Mouse (Mus musculus) lung, embryonic 15.5 days (tissue): ENCODE measurements around the gene Slit3. TPM values are rescaled to one million over a fixed set of nuclear protein-coding genes. Genes with fewer than 3 reads are reported as not detected.

Experiments
- ATAC-seq: fragments of 200-750 bp; cut with Nextera tagmentation; 2 replicates; pipeline ENCODE4 v1.8.0; 2017; ENCODE audit warnings: moderate number of reproducible peaks, borderline replicate concordance; ENCODE audit not compliant: low FRiP score, low TSS enrichment; ENCODE audit errors: extremely low read depth
- H3K27ac ChIP-seq: fragments of 300-500 bp; sonication (generic); 2 replicates; pipeline ENCODE4 v1.5.1; 2015; ENCODE audit warnings: moderate library complexity, mild to moderate bottlenecking, inconsistent platforms
- H3K27me3 ChIP-seq: fragments of 300-500 bp; sonication (generic); 2 replicates; pipeline ENCODE4 v1.6.1; 2015; ENCODE audit warnings: inconsistent platforms
- H3K36me3 ChIP-seq: fragments of 300-500 bp; sonication (generic); 2 replicates; pipeline ENCODE4 v1.6.1; 2015; ENCODE audit warnings: inconsistent platforms
- H3K4me1 ChIP-seq: fragments of 300-500 bp; sonication (generic); 2 replicates; pipeline ENCODE4 v1.6.1; 2015; ENCODE audit warnings: inconsistent platforms
- H3K4me2 ChIP-seq: fragments of 300-500 bp; sonication (generic); 2 replicates; pipeline ENCODE4 v1.6.1; 2015; ENCODE audit warnings: inconsistent platforms, mild to moderate bottlenecking, moderate library complexity
- H3K4me3 ChIP-seq: fragments of 300-500 bp; sonication (generic); 2 replicates; pipeline ENCODE4 v1.5.1; 2015; ENCODE audit warnings: mild to moderate bottlenecking, inconsistent platforms
- H3K9ac ChIP-seq: fragments of 300-500 bp; sonication (generic); 2 replicates; pipeline ENCODE4 v1.6.1; 2015; ENCODE audit warnings: inconsistent platforms
- H3K9me3 ChIP-seq: fragments of 300-500 bp; sonication (generic); 2 replicates; pipeline ENCODE4 v1.6.1; 2016; ENCODE audit warnings: inconsistent platforms
- WGBS: fragments of 180-500 bp; shearing (Covaris S2); methylation state at CpG from one replicate; pipeline ENCODE4 v1.1.7; 2015; 5-methylcytosine and 5-hydroxymethylcytosine counted together
- polyA plus RNA-seq: library from polyadenylated mRNA; unstranded; fragments of >200 nt; fragmentation: Nextera tagmentation; extraction: Ambion mirVana; gene quantifications from 2 replicates; pipeline ENCODE4 v1.2.1, GENCODE M21; 2015

The Slit3 gene
- polyA plus RNA-seq, 1 experiment from 2014 or later = 21.4 TPM

DNA sequence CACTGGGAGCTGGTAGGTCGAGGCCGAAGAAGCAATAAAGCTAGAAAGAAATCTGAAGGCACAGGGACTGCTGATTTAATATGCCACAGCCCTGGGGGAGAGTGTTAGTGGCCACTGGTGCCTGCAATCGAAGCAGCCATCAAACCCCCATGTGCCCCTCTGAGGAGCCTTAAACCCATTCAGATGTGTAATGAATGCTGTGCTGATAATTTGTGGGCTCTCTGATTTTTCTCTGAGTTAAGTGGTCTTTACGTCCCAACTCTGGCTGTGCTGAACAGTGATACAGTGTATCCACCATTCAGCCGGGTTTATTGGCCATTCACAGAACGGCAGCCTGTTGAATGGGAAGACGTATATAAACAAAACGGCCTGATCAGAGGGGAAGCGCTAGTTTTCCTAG, 83.1 kb downstream of the Slit3 start:
- no peaks in the 10 kb centered on the region for H3K36me3 ChIP-seq
- ATAC-seq = no peak; the same call in 1 of the 2 replicates
- no peak overlapping the region for H3K27ac ChIP-seq
- H3K4me2 ChIP-seq = no peak overlapping the region
- H3K9ac ChIP-seq = no peak overlapping the region
- H3K27me3 ChIP-seq = 0 out of 2 replicates have a peak, but pooled peaks cover 9% of the 10 kb centered on the region
- H3K4me3 ChIP-seq = no peak overlapping the region
- WGBS = 27% methylated on average over 9 of the region's 9 CpGs
- peaks cover 28% of the 10 kb centered on the region for H3K4me1 ChIP-seq
- H3K9me3 ChIP-seq = no peaks in the 10 kb centered on the region

DNA sequence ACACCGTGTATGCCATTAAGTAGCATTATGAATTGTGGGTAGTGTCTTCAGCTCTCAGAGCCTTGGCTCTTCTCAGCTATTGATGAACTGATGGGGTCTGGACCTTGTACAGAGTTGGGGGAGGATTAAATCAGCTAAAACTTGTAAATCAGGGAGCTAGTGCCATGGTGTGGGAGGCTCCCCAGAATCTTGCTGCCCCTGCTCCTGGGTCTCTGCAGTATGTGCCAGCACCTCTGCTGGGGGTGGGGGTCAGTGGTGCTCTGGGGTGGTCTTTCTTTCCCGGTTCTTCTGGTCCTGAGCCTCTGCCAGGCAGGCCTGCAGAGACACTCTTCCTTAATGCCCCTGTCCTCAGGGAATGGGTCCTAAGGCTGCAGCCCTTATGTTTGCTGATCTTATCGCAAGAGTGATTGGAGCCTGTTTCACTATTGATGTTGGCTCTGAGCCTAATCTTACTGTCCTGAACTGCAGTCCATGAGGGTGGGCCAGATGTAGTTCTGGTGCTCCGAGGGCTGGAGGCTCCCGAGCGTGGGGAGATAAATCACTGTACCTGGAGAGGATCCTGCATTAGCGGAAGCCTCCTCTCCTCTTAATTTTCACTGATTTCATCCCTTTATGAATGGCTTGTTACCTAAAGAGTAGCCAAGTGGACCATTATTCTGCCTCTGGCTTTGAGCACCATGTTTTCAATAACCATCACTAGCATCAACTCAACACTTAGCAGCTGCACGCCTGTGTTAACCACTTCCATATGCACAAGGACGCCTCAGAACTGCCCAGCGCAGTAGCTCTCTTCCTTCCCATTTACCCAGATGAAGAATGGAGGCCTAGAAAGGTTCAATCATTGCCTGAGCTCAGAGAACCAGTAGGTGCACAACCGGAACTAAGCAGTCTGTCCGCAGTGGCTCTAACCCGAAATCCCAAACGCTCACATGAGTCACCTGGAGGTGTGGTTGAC, 90.0 kb downstream of the Slit3 start:
- H3K4me1 ChIP-seq = peaks cover 5% of the 10 kb centered on the region
- H3K27me3 ChIP-seq = no peaks in the 10 kb centered on the region; the same call in 1 of the 2 replicates
- peak; percentile 20; the same call in 1 of the 2 replicates for ATAC-seq
- no peak overlapping the region for H3K4me3 ChIP-seq
- no peaks in the 10 kb centered on the region for H3K36me3 ChIP-seq
- H3K27ac ChIP-seq = no peak overlapping the region
- H3K9me3 ChIP-seq = no peaks in the 10 kb centered on the region
- no peak overlapping the region for H3K4me2 ChIP-seq
- H3K9ac ChIP-seq = no peak overlapping the region
- 45% methylated on average over 14 of the region's 14 CpGs for WGBS

DNA sequence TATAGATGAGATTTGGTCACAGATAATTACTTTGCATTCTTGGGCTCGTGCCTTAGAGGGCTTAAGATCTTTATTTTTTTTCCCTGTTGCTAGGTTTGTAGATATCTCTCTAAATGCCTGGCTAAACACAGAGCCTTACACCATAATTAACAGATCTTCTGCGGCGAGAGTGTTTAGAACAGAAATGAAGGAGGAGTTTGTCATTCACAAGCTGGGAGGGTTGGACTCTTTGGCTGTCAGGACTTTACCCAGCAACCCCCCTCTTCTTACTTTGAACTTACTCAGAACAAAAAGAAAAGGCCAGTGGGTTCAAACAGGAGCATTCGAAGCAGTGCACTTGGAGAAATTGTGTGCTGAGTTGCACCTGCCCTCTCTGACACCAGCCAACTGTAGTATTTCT, 103.0 kb downstream of the Slit3 start:
- Histone ChIP-seq H3K27me3 (no peaks in the 10 kb centered on the region), H3K9ac (no peak overlapping the region), H3K9me3 (no peaks in the 10 kb centered on the region), H3K4me1 (0 out of 2 replicates have a peak, but pooled peaks cover 7% of the 10 kb centered on the region), H3K27ac (no peak overlapping the region), H3K4me3 (no peak overlapping the region), H3K4me2 (no peak overlapping the region), H3K36me3 (no peaks in the 10 kb centered on the region)
- no peak for ATAC-seq
- 30% methylated on average over 4 of the region's 4 CpGs for WGBS

DNA sequence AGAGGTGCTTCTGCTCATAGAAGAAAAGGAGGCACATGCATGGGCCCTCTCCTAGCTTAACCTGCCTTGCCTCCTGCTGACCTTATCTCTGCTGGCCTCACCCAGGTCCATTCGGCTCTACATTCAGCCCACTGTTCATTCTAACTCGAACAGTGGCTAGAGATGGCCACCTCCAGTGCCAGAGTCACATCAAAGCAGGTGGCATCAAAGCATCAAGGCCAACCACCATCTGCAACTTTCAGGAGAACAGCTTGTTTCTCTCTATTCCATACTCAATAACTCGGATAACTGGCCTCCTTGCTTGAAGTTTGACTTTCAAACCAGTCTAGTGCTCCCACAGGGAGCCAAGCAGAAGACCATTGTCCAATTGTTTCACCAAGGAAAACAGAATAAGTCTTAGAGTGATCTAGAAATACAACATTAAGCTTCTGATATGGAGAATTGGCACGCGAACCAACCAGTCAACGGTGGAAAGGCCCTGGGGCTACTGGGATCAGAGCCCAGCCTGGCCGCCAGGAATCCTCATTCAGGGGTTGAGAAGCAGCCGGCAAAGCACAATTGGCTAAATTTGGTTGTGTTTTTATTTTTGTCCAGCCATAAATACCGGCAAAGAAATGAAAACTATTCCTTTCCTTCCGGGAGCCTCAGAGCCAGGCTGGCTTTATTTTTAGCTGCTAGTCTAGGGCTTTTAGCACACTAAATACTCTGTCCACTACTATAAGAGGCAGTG, 110.5 kb downstream of the Slit3 start:
- 76% methylated on average over 10 of the region's 10 CpGs for WGBS
- H3K27ac ChIP-seq = no peak overlapping the region

DNA sequence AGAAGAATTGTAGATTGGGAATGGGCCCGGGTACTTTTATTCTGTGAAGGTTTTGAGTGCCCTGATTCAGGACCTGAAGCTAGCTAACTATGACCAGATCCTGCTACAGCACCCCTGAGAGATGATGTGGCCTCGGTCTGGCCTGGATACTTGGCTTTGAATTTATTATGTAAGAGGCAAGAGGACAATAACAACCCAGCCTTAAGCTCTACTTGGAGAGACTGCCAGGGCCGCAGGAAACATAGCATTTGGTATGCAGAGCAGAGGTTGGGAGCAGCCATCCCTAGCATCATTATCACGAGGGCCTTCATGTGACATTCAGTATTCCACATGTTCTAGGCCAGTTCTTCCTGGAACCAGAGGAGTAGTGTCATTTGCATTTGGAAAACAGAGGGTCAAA, 111.3 kb downstream of the Slit3 start:
- Histone ChIP-seq H3K9me3 (no peaks in the 10 kb centered on the region), H3K4me1 (no peaks in the 10 kb centered on the region), H3K27me3 (no peaks in the 10 kb centered on the region), H3K9ac (no peak overlapping the region), H3K4me2 (no peak overlapping the region), H3K4me3 (no peak overlapping the region), H3K36me3 (no peaks in the 10 kb centered on the region), H3K27ac (no peak overlapping the region)
- 82% methylated on average over 4 of the region's 4 CpGs for WGBS
- no peak for ATAC-seq

More for the DNA sequence above, 110.5 kb downstream of the Slit3 start:
- H3K27me3 ChIP-seq = no peaks in the 10 kb centered on the region
- no peaks in the 10 kb centered on the region for H3K9me3 ChIP-seq
- H3K4me3 ChIP-seq = no peak overlapping the region
- H3K4me1 ChIP-seq = no peaks in the 10 kb centered on the region
- no peak for ATAC-seq
- H3K4me2 ChIP-seq = no peak overlapping the region
- no peak overlapping the region for H3K9ac ChIP-seq
- H3K36me3 ChIP-seq = no peaks in the 10 kb centered on the region

DNA sequence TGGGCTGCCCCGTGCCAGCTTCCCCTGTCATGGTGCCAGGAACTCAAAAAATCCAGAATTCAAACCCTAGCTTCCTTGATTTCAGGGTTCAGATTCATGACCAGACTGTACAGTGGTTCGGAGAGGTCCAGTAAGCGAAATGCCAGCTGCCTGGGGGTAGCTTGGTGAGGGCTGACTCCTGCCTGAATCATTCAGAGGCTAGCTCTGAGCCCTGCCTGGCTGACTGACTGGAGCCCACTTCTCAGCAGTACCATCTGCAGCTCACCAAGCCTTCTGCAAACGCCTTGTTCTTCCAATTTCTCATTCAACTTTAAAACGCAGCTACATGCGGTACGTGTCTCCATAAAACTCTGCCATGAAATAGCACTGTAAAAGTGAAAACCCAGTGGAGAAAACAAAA, 120.4 kb downstream of the Slit3 start:
- Histone ChIP-seq H3K4me1 (no peaks in the 10 kb centered on the region), H3K4me2 (no peak overlapping the region), H3K27ac (no peak overlapping the region), H3K4me3 (no peak overlapping the region), H3K9me3 (no peaks in the 10 kb centered on the region), H3K9ac (no peak overlapping the region), H3K27me3 (no peaks in the 10 kb centered on the region), H3K36me3 (no peaks in the 10 kb centered on the region)
- WGBS = 91% methylated on average over 7 of the region's 7 CpGs
- ATAC-seq = no peak

DNA sequence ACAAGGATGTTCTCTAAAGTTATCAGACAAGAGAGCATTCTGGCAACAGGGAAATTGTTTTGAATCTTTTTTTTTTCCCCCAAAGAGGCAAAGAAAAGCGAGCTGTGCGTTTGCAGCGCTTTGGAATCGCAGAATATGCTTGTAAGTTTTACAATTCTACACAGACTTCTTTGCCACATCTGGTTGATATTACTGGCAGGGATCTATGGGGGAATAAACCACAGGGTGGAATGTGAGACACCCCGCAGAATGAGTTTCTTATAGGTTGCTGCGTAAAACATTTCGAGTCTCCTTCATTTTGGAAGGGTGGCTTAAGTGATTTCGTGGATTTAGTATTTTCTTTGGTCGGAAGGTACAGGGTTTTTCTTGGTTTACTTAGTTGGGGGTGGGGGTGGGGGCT, 122.6 kb downstream of the Slit3 start:
- Histone ChIP-seq H3K4me2 (no peak overlapping the region), H3K27me3 (no peaks in the 10 kb centered on the region), H3K36me3 (no peaks in the 10 kb centered on the region), H3K9ac (no peak overlapping the region), H3K27ac (no peak overlapping the region), H3K9me3 (no peaks in the 10 kb centered on the region), H3K4me1 (0 out of 2 replicates have a peak, but pooled peaks cover 3% of the 10 kb centered on the region), H3K4me3 (no peak overlapping the region)
- ATAC-seq = no peak
- 79% methylated on average over 9 of the region's 9 CpGs for WGBS

DNA sequence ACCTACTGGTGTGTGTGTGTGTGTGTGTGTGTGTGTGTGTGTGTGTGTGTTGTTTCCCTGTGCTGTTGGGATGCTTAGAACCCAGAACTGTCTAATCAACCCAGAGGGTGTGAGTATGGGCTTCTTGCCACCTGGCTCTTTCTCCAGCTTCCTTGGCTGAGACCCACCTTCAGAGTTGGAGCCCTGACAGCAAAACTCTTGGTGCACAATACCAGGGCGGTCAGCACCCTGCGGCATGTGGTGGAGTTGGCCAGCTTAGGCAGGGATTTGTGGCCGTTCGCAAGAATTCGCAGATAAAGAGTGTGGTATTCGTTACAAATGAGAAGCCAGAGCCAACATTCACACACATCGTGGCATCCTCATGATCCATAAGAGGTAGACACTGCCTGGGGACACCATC, 123.5 kb downstream of the Slit3 start:
- H3K9me3 ChIP-seq = no peaks in the 10 kb centered on the region
- no peak overlapping the region for H3K4me3 ChIP-seq
- ATAC-seq = peak; percentile 46; the same call in 1 of the 2 replicates
- no peaks in the 10 kb centered on the region for H3K36me3 ChIP-seq
- 82% methylated on average over 7 of the region's 7 CpGs for WGBS
- H3K9ac ChIP-seq = no peak overlapping the region
- H3K4me1 ChIP-seq = 0 out of 2 replicates have a peak, but pooled peaks cover 3% of the 10 kb centered on the region
- no peak overlapping the region for H3K4me2 ChIP-seq
- no peak overlapping the region for H3K27ac ChIP-seq
- H3K27me3 ChIP-seq = no peaks in the 10 kb centered on the region

DNA sequence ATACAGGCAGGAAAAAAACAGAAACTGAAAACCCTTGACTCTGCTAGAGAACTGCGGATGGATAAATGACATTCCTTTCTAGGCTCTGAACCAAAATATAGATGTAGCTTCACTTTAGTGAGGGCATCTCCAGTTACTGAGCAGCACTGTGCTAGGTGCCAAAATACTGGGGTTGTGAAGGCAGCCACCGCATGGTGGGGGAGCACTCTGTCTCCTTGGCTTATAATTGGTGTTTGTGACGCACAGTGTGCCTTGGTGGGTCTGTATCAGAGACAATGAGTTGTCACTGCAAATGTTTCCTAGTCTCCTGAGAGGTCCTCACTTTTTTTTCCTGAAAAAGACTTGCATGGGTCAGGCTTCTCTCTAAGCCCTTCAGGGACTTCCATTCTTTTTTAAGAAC, 125.6 kb downstream of the Slit3 start:
- 54% methylated on average over 3 of the region's 3 CpGs for WGBS
- Histone ChIP-seq H3K4me2 (no peak overlapping the region), H3K27ac (no peak overlapping the region), H3K4me3 (no peak overlapping the region), H3K27me3 (no peaks in the 10 kb centered on the region), H3K9me3 (no peaks in the 10 kb centered on the region), H3K4me1 (peaks cover 14% of the 10 kb centered on the region; the same call in 1 of the 2 replicates), H3K9ac (no peak overlapping the region), H3K36me3 (no peaks in the 10 kb centered on the region)
- ATAC-seq = peak; percentile 49; the same call in 1 of the 2 replicates

DNA sequence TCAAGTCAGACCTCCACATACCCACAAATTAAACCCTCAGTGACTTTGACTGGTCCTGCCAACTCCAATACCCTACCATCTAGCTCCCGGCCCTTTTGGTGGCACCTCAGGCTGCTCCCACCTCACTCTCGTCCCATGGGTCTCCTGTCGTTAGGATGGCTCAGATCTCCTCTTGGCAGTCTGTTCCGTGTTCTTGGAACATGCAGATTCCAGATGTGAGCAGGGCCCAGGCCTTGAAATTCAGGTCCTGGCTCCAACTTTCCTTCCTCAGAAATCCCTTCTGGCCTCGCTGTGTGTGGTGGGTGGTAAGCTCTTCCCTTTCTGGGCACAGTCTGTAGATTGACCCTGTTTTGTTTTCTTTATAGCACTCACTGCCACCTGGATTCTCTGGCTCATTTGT, 127.1 kb downstream of the Slit3 start:
- 65% methylated on average over 5 of the region's 5 CpGs for WGBS
- ATAC-seq = no peak
- H3K9ac ChIP-seq = no peak overlapping the region
- no peaks in the 10 kb centered on the region for H3K36me3 ChIP-seq
- H3K27ac ChIP-seq = no peak overlapping the region
- H3K4me3 ChIP-seq = no peak overlapping the region
- H3K4me2 ChIP-seq = no peak overlapping the region
- H3K9me3 ChIP-seq = no peaks in the 10 kb centered on the region
- H3K27me3 ChIP-seq = no peaks in the 10 kb centered on the region
- peaks cover 18% of the 10 kb centered on the region; the same call in 1 of the 2 replicates for H3K4me1 ChIP-seq

DNA sequence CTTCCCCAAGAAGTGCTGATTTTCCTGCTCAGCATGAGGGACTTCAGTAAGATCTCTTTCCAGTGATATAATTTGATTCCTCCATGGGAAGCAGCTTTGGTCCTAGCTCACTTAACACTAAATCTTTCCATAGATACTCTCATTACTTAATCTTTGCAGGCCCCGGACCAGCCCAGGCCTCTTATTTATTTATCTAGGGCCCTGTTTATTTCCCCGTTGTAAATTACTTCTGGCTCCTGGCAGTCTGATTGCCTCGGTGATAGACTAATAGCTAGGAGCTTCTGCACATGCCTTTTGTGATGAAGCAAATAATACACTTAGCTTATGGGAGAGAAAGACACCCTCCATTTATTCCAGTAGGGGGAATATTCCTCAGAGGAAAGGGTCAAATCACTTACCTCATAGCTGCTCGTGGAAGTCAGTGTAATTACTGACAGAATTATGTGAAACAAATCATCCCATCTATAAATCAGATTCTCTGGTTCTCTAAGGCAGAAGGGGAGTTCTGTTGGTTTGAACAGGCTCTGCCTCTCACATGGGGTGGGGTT, 129.9 kb downstream of the Slit3 start:
- 33% methylated on average over 4 of the region's 4 CpGs for WGBS
- Histone ChIP-seq H3K9me3 (no peaks in the 10 kb centered on the region), H3K36me3 (no peaks in the 10 kb centered on the region), H3K27me3 (no peaks in the 10 kb centered on the region), H3K4me2 (no peak overlapping the region), H3K9ac (no peak overlapping the region), H3K4me1 (peaks cover 18% of the 10 kb centered on the region; the same call in 1 of the 2 replicates), H3K27ac (no peak overlapping the region), H3K4me3 (no peak overlapping the region)
- no peak for ATAC-seq
